Mouse (Mus musculus) 3134 (cell line): Measurements from ENCODE around the gene Spsb3.

Source experiments
- DNase-seq: peaks from one replicate; pipeline ENCODE4 v3.0.0-alpha.2; 2011; ENCODE audit warnings: low spot score; ENCODE audit not compliant: insufficient read length; ENCODE audit errors: extremely low read depth

Gene Spsb3

DNA sequence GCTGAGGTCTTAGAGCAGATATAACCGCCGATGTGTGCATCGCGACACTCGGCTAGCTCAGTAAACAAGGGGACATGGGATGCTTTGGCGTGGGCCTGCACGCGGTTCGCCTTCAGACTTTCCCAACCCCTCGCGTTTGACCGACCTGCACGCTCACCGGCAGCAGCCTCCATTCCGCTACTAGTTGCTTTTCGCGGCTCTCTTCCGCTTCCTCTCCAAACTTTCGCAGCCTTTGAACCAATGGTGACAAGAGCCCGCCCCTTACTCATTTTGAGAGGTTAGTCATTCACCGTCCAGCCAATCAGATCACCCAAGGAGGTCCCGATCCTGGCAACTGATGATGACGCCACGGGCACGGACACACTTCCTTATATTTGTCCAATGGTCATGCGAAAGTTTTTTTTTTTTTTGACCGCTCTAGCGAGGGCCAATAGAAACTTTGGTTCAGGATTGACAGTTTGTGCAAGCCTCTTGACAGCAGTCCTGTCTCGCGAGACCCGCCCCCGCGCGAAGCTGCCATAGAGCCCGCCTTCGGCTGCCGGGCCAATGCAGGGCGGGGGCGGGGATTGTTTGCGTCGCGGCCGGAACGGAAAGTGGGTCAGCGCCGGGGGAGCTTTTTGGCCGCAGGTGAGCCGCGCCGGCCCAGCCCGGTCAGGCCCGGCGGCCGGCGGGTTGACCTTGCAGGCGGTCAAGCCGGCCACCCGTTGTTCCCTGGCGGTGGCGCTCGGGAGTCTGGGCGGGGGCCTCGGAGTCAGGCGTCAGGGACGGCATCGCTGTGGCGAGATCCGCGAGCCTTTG, at the start of gene Spsb3, which contains the start of gene Nubp2:
Spsb3 (plus strand) TSS at position 510 of the 798 bp plus-strand sequence.
Nubp2 (minus strand) TSS at position 216 of the 798 bp plus-strand sequence.
- peak; percentile 96 for DNase-seq

DNA sequence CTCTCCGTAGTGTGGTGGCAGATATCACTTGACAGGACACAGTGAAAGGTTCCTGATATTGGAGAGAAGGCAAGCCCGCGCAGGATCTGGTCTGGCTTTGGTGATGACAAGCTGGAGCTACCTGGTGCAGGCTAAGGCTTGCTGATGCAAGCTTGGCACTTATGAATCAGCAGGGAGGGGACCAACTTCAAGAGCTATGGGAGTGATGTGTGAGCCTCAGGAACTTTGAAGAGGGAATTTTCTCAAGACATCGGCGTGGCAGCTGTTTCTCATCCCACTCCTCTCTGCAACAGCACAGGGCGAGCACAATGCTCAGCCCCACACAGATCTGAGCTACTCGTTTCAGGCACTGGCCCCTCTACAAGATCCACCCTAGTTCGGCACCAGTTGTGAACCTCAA, 46.6 kb upstream of the Spsb3 start, which contains the start of gene Hagh:
Hagh (plus strand) TSS at position 302 of the 400 bp plus-strand sequence.
- no peak for DNase-seq

- DNase-seq, result no peak
Measured at GRCm38 (mm10) chr17:24840341-24840740, 46.1 kb upstream of the Spsb3 start.

- DNase-seq, result no peak
Measured at GRCm38 (mm10) chr17:24841133-24841532, 45.3 kb upstream of the Spsb3 start.

DNA sequence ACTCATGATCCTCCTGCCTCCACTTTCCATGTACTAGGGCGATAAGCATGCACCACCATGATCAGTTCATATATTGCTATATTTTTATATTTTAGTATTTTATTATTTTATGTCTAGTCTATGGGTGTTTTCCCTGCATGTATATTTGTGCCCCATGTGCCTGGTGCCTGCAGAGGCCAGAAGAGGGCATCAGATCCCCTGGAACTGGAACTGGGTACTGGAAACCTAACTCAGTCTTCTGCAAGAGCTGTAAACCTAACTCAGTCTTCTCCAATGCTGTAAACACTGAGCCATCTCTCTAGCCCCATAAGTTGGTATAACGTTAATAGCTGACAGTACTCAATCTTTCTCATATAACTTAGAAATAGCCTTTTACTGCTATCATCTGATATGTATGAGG, 43.8 kb upstream of the Spsb3 start:
- DNase-seq, result no peak

- no peak for DNase-seq
Measured at GRCm38 (mm10) chr17:24844525-24844924, 41.9 kb upstream of the Spsb3 start.

DNA sequence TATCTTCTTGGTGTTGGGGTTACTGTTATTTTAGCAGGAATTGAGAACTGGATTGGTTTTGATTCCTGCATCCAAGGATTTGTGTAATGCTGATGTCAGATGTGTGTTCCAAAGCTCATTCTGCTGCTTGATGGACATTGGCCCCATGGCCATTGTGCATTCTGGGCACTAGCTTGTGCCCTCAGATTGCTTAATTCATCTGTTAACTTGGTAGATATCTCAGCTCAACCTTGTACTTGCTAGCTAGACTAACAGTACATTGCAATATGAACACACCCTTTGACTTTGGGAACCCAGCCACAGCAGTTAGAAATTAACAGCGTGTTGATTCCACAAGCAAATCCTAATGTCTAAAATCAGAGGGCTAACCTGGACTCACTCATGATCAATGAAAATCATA, 39.1 kb upstream of the Spsb3 start:
- DNase-seq, result no peak

DNA sequence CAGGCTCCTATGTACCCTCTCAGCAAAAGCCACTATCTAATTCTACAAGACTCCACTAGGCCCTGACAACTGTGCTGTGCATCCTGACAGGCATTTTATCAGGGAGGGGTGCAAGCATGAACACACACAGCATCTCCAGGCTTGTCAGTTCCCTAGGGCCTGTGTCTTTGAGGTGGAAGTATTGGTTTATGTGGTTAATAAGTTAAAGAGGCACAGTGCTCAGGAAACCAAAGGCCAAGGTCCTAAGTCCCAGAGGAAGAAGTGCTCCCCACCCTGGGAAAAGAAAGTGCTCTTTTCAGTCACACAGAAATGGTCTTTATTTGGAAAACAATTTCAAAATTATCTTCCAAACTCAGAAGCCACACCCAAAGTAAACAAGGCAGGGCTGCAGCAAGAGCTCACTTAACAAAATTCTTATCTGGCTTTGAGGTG, 37.8 kb upstream of the Spsb3 start:
- no peak for DNase-seq

- no peak for DNase-seq
Measured at GRCm38 (mm10) chr17:24849733-24850064, 36.7 kb upstream of the Spsb3 start.

DNA sequence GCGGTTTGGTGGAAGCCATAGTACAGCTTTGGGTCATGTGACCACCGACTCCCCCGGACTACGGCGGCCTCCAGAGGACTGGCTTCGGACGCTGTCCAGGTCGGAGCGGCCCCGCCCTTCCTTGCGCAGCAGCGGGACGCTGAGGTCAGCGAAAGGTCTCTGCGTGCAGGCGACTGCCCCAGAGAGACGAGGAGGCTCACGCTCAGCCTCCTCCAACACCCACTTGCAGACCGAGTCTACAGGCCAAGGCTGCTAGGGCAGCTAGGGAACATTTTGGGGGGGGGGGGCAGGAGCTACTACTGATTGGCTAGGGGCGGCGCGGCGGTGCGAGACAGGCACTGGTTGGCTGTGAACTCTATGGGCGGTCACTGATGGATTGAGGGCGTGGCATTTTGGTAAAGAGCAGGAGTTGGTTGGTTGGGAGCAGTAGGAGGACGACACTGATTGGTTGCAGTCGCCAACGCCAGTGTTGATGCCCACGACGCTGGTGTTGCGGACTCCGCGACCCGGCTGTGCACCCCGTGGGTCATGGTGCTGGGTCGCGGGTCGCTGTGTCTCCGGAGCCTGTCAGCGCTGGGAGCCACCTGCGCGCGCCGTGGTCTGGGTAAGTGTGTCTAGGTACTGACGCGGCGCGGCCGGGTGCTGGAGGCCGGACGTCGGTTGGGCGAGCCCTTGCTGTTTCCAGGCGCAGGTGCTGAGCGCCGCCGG, 36.2 kb upstream of the Spsb3 start, which contains the start of gene Fahd1:
Fahd1 (minus strand) TSS at position 300 of the 708 bp plus-strand sequence.
- DNase-seq, result peak; percentile 98

- no peak for DNase-seq
Measured at GRCm38 (mm10) chr17:24850773-24851127, 35.7 kb upstream of the Spsb3 start.

- no peak for DNase-seq
Measured at GRCm38 (mm10) chr17:24851381-24852125, 34.9 kb upstream of the Spsb3 start.

DNA sequence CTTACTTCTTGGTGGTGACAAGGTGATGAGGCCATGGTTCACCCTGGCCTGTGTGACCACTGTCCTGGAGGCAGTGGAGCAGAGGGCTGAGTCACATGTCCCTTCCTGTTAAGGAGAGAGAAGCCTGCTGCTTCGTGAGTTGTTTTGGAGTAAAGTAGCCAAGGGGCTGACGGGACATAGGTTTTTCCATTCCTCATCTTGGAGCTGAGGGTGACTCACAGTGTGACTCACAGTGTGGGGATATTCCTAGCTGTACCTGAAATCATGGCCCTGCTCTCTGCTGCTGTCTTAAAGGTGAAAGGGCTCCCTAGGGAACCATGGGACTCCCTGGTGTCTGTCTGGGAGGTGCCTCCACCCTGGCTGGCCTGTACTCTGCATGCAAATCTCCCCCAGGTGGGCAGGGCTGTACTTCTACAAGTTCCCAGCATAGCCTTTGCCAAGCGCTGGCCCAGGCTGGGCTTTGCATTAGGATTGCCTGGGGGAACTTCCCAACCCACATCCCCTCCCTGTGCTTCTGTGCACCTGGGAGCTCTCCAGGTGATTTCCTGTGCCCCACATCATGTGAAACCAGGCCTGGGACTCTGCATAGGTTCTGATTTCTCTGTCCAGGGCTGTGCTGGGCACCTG, 30.5 kb upstream of the Spsb3 start:
- peak; percentile 78 for DNase-seq

DNA sequence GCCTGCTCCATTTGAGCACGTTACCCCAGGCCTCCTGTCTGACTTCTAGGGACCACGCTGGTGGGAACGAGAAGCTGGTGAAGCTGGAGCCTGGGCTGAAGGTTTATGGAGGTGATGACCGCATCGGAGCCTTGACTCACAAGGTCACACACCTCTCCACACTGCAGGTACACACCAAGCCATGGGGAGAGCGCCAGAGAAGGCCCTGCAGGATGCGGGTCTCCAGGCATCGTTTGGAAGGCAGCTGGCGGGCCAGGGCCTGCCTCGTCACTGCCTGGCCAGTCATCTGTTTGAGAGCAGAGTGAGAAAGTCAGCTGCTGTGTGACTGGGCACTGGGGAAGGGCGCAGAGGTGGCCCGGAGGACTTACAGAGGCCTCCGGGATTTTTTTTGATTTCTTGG, 29.9 kb upstream of the Spsb3 start:
- DNase-seq, result no peak

DNA sequence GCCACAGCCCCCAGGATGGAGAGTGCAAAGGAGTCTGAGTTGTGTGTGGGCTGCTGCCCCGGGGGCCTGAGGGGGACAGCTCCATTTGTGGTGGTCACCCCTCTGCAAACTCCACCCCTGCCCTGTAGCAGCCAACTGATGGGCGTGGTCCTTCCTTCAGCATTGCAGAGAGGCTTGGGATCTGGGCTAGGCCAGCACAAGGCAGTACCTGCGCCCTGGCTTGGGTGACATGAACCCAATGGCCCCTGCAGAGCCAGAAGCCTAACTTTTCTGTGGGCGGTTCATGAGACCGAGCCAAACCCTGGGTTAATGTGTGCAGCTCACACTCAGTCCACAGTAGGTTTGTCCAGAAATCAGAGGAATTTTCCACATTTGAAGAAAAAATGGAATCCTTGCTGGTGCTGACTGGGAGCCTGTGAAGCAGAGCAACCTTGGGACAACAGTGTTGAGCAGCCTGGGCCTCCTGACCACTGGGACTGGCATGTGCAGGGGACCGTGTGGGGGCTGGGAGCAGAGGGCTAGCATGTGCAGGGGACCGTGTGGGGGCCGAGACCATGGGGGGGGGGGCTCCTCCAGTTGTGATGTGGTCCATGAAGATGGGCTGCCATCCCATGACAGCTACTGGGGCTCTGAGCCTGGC, 28.5 kb upstream of the Spsb3 start:
- DNase-seq, result no peak

GRCm38 (mm10) chr17:24858967-24859366, 27.5 kb upstream of the Spsb3 start:
- no peak for DNase-seq

DNA sequence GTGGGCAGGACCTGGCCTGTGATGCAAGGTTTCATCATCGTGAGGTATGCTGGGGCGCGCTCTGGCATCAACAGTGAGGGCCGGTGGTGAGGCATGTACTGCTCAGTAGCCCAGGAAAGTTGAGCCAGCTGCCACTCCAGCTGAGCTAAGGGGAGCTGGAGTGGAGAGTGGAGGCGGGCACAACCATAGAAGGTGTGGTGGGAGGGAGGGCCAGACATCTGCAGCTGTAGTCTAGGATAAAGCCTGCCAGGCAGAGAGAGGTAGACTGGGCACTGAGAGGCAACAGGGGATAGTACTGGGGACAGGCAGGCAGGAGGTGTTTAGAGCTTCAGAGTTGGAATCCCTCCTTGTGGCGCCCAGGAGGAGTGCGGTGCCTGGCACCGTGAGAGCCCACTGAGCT, 26.4 kb upstream of the Spsb3 start:
- DNase-seq, result no peak

- no peak for DNase-seq
Measured at GRCm38 (mm10) chr17:24861785-24862184, 24.7 kb upstream of the Spsb3 start.

- no peak for DNase-seq
Measured at GRCm38 (mm10) chr17:24865776-24866175, 20.7 kb upstream of the Spsb3 start, which contains the start of gene Igfals. Gene Igfals (plus strand): TSS chr17:24865997.

- DNase-seq, result no peak
Measured at GRCm38 (mm10) chr17:24867914-24868313, 18.5 kb upstream of the Spsb3 start.
